Mouse (Mus musculus) adipose tissue, adult 10 weeks (tissue): ENCODE results near the gene Fads1. TPM values are rescaled to one million over a fixed set of nuclear protein-coding genes. Genes with fewer than 3 reads are reported as not detected.

ENCODE experiments used
- polyA plus RNA-seq: library from polyadenylated mRNA; stranded (reverse); fragments of 350-450 nt; fragmentation: Illumina TruSeq; extraction: RNeasy Lipid Tissue Mini Kit (QIAGEN cat#74804); gene quantifications from one replicate; pipeline ENCODE4 v1.2.3, GENCODE M21; 2014; ENCODE audit warnings: low read depth, low replicate concordance

Fads1 gene
- 172 TPM for polyA plus RNA-seq

DNA sequence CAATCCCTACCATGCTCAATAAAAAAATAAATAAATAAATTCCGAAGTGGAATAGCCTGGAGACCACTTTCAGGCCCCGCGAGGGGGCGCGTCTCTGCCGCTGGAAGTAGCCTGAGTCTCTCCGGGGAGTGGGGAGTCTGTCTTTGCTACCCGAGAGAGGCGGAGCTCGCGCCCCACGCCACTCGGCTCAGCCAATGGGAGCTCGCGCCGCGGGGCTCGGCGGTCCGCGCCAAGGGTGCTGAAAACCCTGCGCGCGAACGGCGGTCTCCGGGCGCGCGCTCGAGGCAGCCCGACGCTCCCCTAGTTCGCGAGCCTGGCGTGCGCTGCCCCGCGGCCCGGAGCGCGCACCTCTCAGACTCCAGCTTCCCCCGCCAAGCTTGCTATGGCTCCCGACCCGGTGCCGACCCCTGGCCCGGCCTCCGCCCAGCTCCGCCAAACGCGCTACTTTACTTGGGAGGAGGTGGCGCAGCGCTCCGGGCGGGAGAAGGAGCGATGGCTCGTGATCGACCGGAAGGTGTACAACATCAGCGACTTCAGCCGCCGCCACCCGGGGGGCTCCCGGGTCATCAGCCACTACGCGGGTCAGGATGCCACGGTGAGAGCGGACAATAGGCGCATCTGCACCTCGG lies at the start of gene Fads1:
Gene Fads1 (plus strand): TSS at position 219 of the 629 bp plus-strand sequence.

DNA sequence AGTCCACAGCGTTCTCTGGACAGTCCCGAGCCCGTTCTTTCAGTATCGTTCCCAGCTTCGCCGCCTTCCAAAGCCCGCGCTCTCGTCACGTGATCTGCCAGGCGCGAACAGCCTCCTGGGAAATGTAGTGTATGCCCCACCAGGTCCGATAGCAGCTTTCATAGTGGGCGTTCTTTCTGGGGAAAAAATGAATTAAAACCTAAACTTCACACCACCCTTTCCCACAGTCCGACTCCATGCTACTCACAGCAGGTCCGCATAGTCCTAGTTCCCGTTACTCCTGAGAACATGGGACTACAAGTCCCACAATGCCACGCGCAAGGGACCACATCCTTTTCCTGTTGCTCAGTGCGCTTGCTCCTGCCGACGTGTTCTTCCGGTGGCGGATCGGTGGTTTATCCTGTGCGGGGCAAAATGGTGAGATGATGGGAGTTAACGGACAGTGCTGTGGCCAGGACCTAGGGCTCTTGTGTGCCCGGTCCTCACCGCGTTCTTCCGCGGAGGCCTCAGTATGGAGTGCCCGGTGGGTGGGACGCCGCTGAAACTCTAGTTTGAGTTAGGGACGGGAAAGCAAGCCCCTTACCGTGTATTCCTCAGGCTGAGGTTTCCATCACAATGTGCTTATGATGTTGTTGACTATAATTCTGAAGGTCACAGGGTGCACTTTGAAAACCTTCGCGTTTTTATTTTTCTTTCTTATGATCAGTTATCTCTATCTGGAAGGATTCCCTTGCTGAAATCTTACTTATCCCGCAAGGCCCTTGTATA lies 21.3 kb downstream of the Fads1 start, which contains the start of the genes Tmem258 and Fen1:
Gene Tmem258 (plus strand): TSS at position 167 of the 768 bp plus-strand sequence.
Gene Fen1 (minus strand): TSS at position 322 of the 768 bp plus-strand sequence.

DNA sequence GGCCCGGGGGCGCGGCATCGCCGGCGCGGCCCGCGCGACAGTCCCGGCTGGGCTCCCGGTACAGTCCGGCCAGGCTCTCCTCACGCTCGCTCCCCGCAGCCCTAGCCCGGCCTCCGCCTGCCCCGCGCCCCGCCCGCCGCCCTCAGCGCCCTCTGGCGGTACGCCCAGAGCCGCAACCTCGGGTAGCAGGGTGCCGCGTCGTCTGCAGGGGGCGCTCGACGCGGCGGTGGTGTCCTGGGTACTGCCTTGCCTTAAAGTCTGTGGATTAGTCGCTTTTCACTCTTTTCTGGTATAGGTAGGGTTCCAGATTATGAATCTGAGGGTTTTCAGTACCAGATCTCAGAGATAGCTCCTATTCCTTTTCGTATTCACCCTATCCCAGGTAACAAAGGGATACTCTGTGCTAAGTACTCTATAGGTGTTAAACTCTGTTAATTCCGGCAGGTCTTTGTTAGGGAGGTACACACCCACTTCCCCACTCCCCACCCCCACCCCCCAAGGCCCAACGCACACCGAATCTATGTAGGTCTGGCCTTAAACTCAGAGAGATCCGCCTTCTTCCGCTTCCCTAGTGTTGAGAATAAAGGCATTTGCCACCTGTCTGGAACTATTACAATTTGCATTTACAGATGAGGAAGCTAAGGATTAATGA lies 58.1 kb downstream of the Fads1 start, which contains the start of gene Myrf:
Gene Myrf (minus strand): TSS at position 95 of the 652 bp plus-strand sequence.

Other genes with a start within 250 kb of the Fads1 start
- 2,429 TPM for gene Fth1, start 202.3 kb upstream of the Fads1 start, polyA plus RNA-seq
- 3.3 TPM for gene Best1, start 181.3 kb upstream of the Fads1 start, polyA plus RNA-seq
- gene Rab3il1, start 181.2 kb upstream of the Fads1 start, polyA plus RNA-seq, result 29.7 TPM
- 155 TPM for gene Fads3, start 141.3 kb upstream of the Fads1 start, polyA plus RNA-seq
- 284 TPM for gene Fads2, start 81.1 kb upstream of the Fads1 start, polyA plus RNA-seq
- gene Tmem258, start 21.1 kb downstream of the Fads1 start, polyA plus RNA-seq, result 216 TPM
- 9.7 TPM for gene Fen1, start 21.3 kb downstream of the Fads1 start, polyA plus RNA-seq
- gene Myrf, start 57.9 kb downstream of the Fads1 start, polyA plus RNA-seq, result 8.1 TPM
- gene Dagla, start 122.0 kb downstream of the Fads1 start, polyA plus RNA-seq, result 6.8 TPM
- 3.0 TPM for gene Syt7, start 206.2 kb downstream of the Fads1 start, polyA plus RNA-seq